Mouse (Mus musculus): ENCODE results near the gene Calb2. TPM values are rescaled to one million over a fixed set of nuclear protein-coding genes. Genes with fewer than 3 reads are reported as not detected.

Gene Calb2
- total RNA-seq, 1 experiment: 3.2 TPM

DNA sequence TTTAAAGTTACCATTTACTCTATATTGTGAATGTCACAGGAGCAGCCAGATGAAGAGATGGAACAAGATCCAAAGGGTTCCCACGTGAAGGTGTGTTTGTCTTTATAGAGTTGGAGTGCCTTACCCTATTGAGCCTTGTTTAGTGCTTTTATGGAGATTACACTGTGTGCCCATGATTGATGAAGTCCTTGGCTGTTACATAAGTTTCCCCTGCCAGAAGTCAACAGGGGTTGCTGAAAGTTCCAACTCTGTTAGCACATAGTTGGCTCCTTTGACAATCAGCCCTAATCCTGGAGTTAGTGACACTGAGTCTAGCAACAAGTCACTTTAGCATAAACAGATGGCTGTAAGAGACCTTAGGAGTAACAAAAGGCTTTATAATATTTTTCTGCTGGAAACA lies 76.1 kb downstream of the Calb2 start:
- in situ Hi-C loops (cut with MboI; ENCODE audit: low sequenced_read_pairs in 2 of 2, unreplicated experiment in 2 of 2): no loop called here
- TF ChIP-seq CHD2 (IDR thresholded peaks at IDR 0.05; ENCODE audit: low read depth, low read length): no peak
- TF ChIP-seq ZNF384 (IDR thresholded peaks at IDR 0.05; ENCODE audit: low read depth, low read length): no peak
- TF ChIP-seq ZC3H11A (IDR thresholded peaks at IDR 0.05; ENCODE audit: borderline replicate concordance, low read depth, low read length): no peak
- TF ChIP-seq MAFK (IDR thresholded peaks at IDR 0.05; ENCODE audit: insufficient read depth, low read depth, low read length): no peak
- TF ChIP-seq HCFC1 (IDR thresholded peaks at IDR 0.05; ENCODE audit: borderline replicate concordance, insufficient read depth, low read length): no peak
- H3K9ac ChIP-seq (ENCODE audit: insufficient read depth, low read depth, low read length, poor library complexity, severe bottlenecking): no peak overlapping the region
- H3K4me3 ChIP-seq (ENCODE audit: insufficient read depth in 1 of 2, low read depth in 1 of 2, low read length in 2 of 2, poor library complexity in 1 of 2, severe bottlenecking in 1 of 2): no peak overlapping the region
- no peak for DNase-seq (ENCODE audit: low read depth, low spot score)
- no peaks in the 10 kb centered on the region for H3K9me3 ChIP-seq (ENCODE audit: control insufficient read depth, insufficient read depth, low read depth, low read length)
- no peak overlapping the region for H3K27ac ChIP-seq (ENCODE audit: insufficient read depth, low read depth, low read length, poor library complexity, severe bottlenecking)
- no peaks in the 10 kb centered on the region for H3K4me1 ChIP-seq (ENCODE audit: control insufficient read depth in 2 of 2, insufficient read depth in 2 of 2, low read length in 2 of 2, poor library complexity in 1 of 2)
- peaks cover 11% of the 10 kb centered on the region for H3K36me3 ChIP-seq (ENCODE audit: control insufficient read depth, insufficient read depth, low read length, poor library complexity, severe bottlenecking)

Other genes with a start within 250 kb of the Calb2 start
- 2.0 and 3.9 TPM in 2 replicates for gene Marveld3, start 206.0 kb downstream of the Calb2 start, total RNA-seq (2012; rRNA removed)
- not detected in 2 replicates for gene Tat, start 177.8 kb downstream of the Calb2 start, total RNA-seq (2012; rRNA removed)
- 0.27 TPM in 1 of 2 replicates, not detected in the other for gene Chst4, start 128.5 kb downstream of the Calb2 start, total RNA-seq (2012; rRNA removed)
- gene Zfp612, start 88.5 kb downstream of the Calb2 start, total RNA-seq (2012; rRNA removed): 3.5 and 3.9 TPM in 2 replicates
- gene Gm21964, start 67.0 kb downstream of the Calb2 start, total RNA-seq (2012; rRNA removed): 0.67 and 0.79 TPM in 2 replicates
- not detected in 2 replicates for gene Gm17720, start 65.5 kb downstream of the Calb2 start, total RNA-seq (2012; rRNA removed)
- gene Cmtr2, start 47.5 kb upstream of the Calb2 start, total RNA-seq (2012; rRNA removed): 4.9 and 6.5 TPM in 2 replicates
- 0.79 and 1.0 TPM in 2 replicates for gene Hydin, start 98.8 kb upstream of the Calb2 start, total RNA-seq (2012; rRNA removed)